Mouse (Mus musculus): Measurements from ENCODE around the gene 2700081O15Rik. TPM values are rescaled to one million over a fixed set of nuclear protein-coding genes. Genes with fewer than 3 reads are reported as not detected.
A peak's percentile ranks its signal among the peaks of the same experiment; 100 is the strongest.

Gene 2700081O15Rik
- polyA plus RNA-seq, 1 experiment = 167 TPM

- peak; percentile 5 for DNase-seq (ENCODE audit: low read depth)
- TF ChIP-seq CTCF (IDR thresholded peaks at IDR 0.05; ENCODE audit: borderline replicate concordance, extremely low read depth, insufficient read depth, insufficient read length) (no peak), POLR2A (IDR thresholded peaks at IDR 0.05; ENCODE audit: borderline replicate concordance, extremely low read depth, insufficient read depth, insufficient read length, poor library complexity, severe bottlenecking) (no peak)
These were observed 16.8 kb upstream of the 2700081O15Rik start for GRCm38 (mm10) chr19:7400635-7401034.

- peak; percentile 43 for DNase-seq (ENCODE audit: low read depth)
- TF ChIP-seq CTCF (IDR thresholded peaks at IDR 0.05; ENCODE audit: borderline replicate concordance, extremely low read depth, insufficient read depth, insufficient read length) (no peak), POLR2A (IDR thresholded peaks at IDR 0.05; ENCODE audit: borderline replicate concordance, extremely low read depth, insufficient read depth, insufficient read length, poor library complexity, severe bottlenecking) (no peak)
These were observed 12.7 kb upstream of the 2700081O15Rik start for GRCm38 (mm10) chr19:7404623-7405229.

GRCm38 (mm10) chr19:7412361-7412760 lies 5.1 kb upstream of the 2700081O15Rik start:
- DNase-seq (ENCODE audit: low read depth) = no peak
- TF ChIP-seq CTCF (IDR thresholded peaks at IDR 0.05; ENCODE audit: borderline replicate concordance, extremely low read depth, insufficient read depth, insufficient read length) (no peak), POLR2A (IDR thresholded peaks at IDR 0.05; ENCODE audit: borderline replicate concordance, extremely low read depth, insufficient read depth, insufficient read length, poor library complexity, severe bottlenecking) (no peak)

GRCm38 (mm10) chr19:7415916-7416833 lies 1.2 kb upstream of the 2700081O15Rik start:
- DNase-seq (ENCODE audit: low read depth) = no peak
- no peak for TF ChIP-seq POLR2A (IDR thresholded peaks at IDR 0.05; ENCODE audit: borderline replicate concordance, extremely low read depth, insufficient read depth, insufficient read length, poor library complexity, severe bottlenecking)
- no peak for TF ChIP-seq CTCF (IDR thresholded peaks at IDR 0.05; ENCODE audit: borderline replicate concordance, extremely low read depth, insufficient read depth, insufficient read length)

- TF ChIP-seq CTCF (IDR thresholded peaks at IDR 0.05; ENCODE audit: borderline replicate concordance, extremely low read depth, insufficient read depth, insufficient read length) (peak; percentile 85), POLR2A (IDR thresholded peaks at IDR 0.05; ENCODE audit: borderline replicate concordance, extremely low read depth, insufficient read depth, insufficient read length, poor library complexity, severe bottlenecking) (peak; percentile 41; the same call in 1 of the 2 replicates)
- DNase-seq (ENCODE audit: low read depth) = peak; percentile 93
These were observed 755 bp downstream of the 2700081O15Rik start for GRCm38 (mm10) chr19:7417911-7418849.

- peak; percentile 41 for DNase-seq (ENCODE audit: low read depth)
- TF ChIP-seq CTCF (IDR thresholded peaks at IDR 0.05; ENCODE audit: borderline replicate concordance, extremely low read depth, insufficient read depth, insufficient read length) (no peak), POLR2A (IDR thresholded peaks at IDR 0.05; ENCODE audit: borderline replicate concordance, extremely low read depth, insufficient read depth, insufficient read length, poor library complexity, severe bottlenecking) (no peak)
These were observed 1.7 kb downstream of the 2700081O15Rik start for GRCm38 (mm10) chr19:7419134-7419533.

- DNase-seq (ENCODE audit: low read depth) = peak; percentile 31
- TF ChIP-seq CTCF (IDR thresholded peaks at IDR 0.05; ENCODE audit: borderline replicate concordance, extremely low read depth, insufficient read depth, insufficient read length) (no peak), POLR2A (IDR thresholded peaks at IDR 0.05; ENCODE audit: borderline replicate concordance, extremely low read depth, insufficient read depth, insufficient read length, poor library complexity, severe bottlenecking) (no peak)
These were observed 2.7 kb downstream of the 2700081O15Rik start for GRCm38 (mm10) chr19:7420108-7420507.

- no peak for TF ChIP-seq POLR2A (IDR thresholded peaks at IDR 0.05; ENCODE audit: borderline replicate concordance, extremely low read depth, insufficient read depth, insufficient read length, poor library complexity, severe bottlenecking)
- no peak for TF ChIP-seq CTCF (IDR thresholded peaks at IDR 0.05; ENCODE audit: borderline replicate concordance, extremely low read depth, insufficient read depth, insufficient read length)
- no peak for DNase-seq (ENCODE audit: low read depth)
These were observed 3.6 kb downstream of the 2700081O15Rik start for GRCm38 (mm10) chr19:7420841-7421601.

GRCm38 (mm10) chr19:7421602-7422591 lies 4.5 kb downstream of the 2700081O15Rik start:
- DNase-seq (ENCODE audit: low read depth) = peak; percentile 91
- TF ChIP-seq CTCF (IDR thresholded peaks at IDR 0.05; ENCODE audit: borderline replicate concordance, extremely low read depth, insufficient read depth, insufficient read length) (no peak), POLR2A (IDR thresholded peaks at IDR 0.05; ENCODE audit: borderline replicate concordance, extremely low read depth, insufficient read depth, insufficient read length, poor library complexity, severe bottlenecking) (no peak)
